Mouse (Mus musculus) G1E (cell line): ENCODE results near the gene Elob.

ENCODE experiments used
- CTCF ChIP-seq: IDR thresholded peaks from 2 replicates; pipeline ENCODE4 v1.5.1; 2012; ENCODE audit warnings: low read depth, low read length, inconsistent platforms, mixed read lengths
- GATA1 ChIP-seq: IDR thresholded peaks from 2 replicates; pipeline ENCODE4 v1.6.1; 2012; ENCODE audit warnings: borderline replicate concordance, low read length, inconsistent platforms, mixed read lengths
- GATA2 ChIP-seq: IDR thresholded peaks from 2 replicates; pipeline ENCODE4 v1.6.1; 2012; ENCODE audit warnings: low read depth, low read length, inconsistent platforms, borderline replicate concordance
- TAL1 ChIP-seq: conservative IDR thresholded peaks from 2 replicates; pipeline ENCODE4 v1.6.1; 2012; ENCODE audit warnings: low read depth, low read length, inconsistent platforms, mixed read lengths

- no peak for TF ChIP-seq GATA1
- no peak for TF ChIP-seq CTCF
- no peak for TF ChIP-seq TAL1
- TF ChIP-seq GATA2 = no peak
These were observed 51.8 kb downstream of the Elob start for GRCm38 (mm10) chr17:23777141-23777540.
